Mouse (Mus musculus) intestine, embryonic 16.5 days (tissue): ENCODE measurements around the gene Ntmt1. TPM values are rescaled to one million over a fixed set of nuclear protein-coding genes. Genes with fewer than 3 reads are reported as not detected.
A peak's percentile ranks its signal among the peaks of the same experiment; 100 is the strongest.

ENCODE experiments used
- ATAC-seq: fragments of 200-750 bp; cut with Nextera tagmentation; 2 replicates; pipeline ENCODE4 v1.8.0; 2017; ENCODE audit warnings: moderate TSS enrichment, moderate library complexity
- H3K27ac ChIP-seq: fragments of 300-500 bp; sonication (generic); 2 replicates; pipeline ENCODE4 v1.5.1; 2014; ENCODE audit warnings: mild to moderate bottlenecking, low read length
- H3K27me3 ChIP-seq: fragments of 300-500 bp; sonication (generic); replicated peaks from 2 replicates; pipeline ENCODE4 v1.6.1; 2014; ENCODE audit warnings: low read length, control low read depth, mixed read lengths; ENCODE audit not compliant: control insufficient read depth, insufficient read depth
- H3K36me3 ChIP-seq: fragments of 300-500 bp; sonication (generic); 2 replicates; pipeline ENCODE4 v1.6.1; 2014; ENCODE audit warnings: low read length, control low read depth; ENCODE audit not compliant: control insufficient read depth, insufficient read depth
- H3K4me1 ChIP-seq: fragments of 300-500 bp; sonication (generic); 2 replicates; pipeline ENCODE4 v1.6.1; 2014; ENCODE audit warnings: low read length, control low read depth, mixed read lengths; ENCODE audit not compliant: control insufficient read depth, insufficient read depth
- H3K4me2 ChIP-seq: fragments of 300-500 bp; sonication (generic); 2 replicates; pipeline ENCODE4 v1.6.1; 2014; ENCODE audit warnings: low read depth, low read length, control low read depth
- H3K4me3 ChIP-seq: fragments of 300-500 bp; sonication (generic); 2 replicates; pipeline ENCODE4 v1.5.1; 2014; ENCODE audit warnings: mild to moderate bottlenecking, low read length
- H3K9ac ChIP-seq: fragments of 300-500 bp; sonication (generic); 2 replicates; pipeline ENCODE4 v1.6.1; 2014; ENCODE audit warnings: low read depth, low read length
- H3K9me3 ChIP-seq: fragments of 300-500 bp; sonication (generic); 2 replicates; pipeline ENCODE4 v1.6.1; 2016; ENCODE audit warnings: low read length, control low read depth; ENCODE audit not compliant: control insufficient read depth
- WGBS: fragments of 180-500 bp; shearing (Covaris S2); extraction: QIAGEN DNeasy Blood & Tissue Kit; methylation state at CpG from one replicate; pipeline ENCODE4 v1.1.7; 2014; 5-methylcytosine and 5-hydroxymethylcytosine counted together
- polyA plus RNA-seq: library from polyadenylated mRNA; unstranded; fragments of >200 nt; fragmentation: Nextera tagmentation; extraction: Ambion mirVana; gene quantifications from 2 replicates; pipeline ENCODE4 v1.2.1, GENCODE M21; 2015

Gene Ntmt1
- polyA plus RNA-seq, 1 experiment from 2014 or later, result 87.4 TPM

DNA sequence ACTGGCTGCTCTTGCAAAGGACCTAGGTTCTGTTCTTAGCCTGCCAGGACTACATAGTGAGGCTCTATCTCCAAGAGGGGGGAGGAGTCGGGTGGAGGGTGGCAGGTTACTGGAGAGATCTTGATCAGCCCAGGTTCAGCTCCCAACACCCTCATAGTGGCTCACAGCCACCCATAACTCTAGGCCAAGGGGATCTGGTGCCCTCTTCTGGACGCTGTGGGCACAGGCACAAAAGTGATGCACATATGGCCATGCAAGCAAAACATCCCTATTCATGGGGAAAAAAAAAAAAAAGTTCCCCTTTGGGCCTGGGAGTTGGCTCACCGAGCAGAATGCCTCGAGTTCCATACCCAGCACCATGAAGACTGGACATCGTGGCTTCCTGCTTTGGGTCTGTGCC lies 21.7 kb downstream of the Ntmt1 start:
- Histone ChIP-seq H3K4me3 (no peak overlapping the region), H3K9ac (no peak overlapping the region), H3K4me1 (peaks cover 10% of the 10 kb centered on the region), H3K27ac (no peak overlapping the region), H3K9me3 (no peaks in the 10 kb centered on the region), H3K4me2 (no peak overlapping the region), H3K27me3 (no peaks in the 10 kb centered on the region), H3K36me3 (peaks cover 4% of the 10 kb centered on the region)
- 43% methylated on average over 5 of the region's 5 CpGs for WGBS
- ATAC-seq, result no peak

DNA sequence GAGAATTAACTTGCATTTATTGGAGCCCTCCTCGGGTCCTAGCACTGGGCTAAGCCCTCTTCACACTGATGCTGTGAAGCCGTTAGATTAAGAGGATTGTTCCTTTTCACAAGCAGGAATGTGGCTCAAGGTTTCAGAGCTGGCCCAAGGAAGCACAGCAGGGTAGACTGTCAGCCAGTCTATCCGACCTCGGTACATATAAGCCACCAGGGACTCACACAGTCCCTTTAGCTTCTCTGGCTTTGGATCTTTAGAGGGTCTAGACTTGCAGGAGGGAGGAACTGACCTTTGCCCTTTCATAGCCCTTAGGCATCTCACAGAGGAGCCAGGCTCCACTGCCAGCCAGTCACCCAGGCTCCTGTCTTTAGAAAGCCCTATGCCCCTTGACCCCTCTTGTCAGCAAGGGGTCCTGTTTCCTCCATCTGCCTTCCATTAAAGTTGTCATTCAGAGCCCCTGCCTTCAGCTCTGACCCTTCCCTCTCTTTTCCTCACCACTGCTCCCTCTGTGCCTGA lies 22.7 kb downstream of the Ntmt1 start, which contains the start of gene Asb6:
TSS of gene Asb6 (minus strand) at position 51 of the 513 bp plus-strand sequence.
- H3K4me3 ChIP-seq, result no peak within 1 kb of the TSS
- peaks cover 2% of the 10 kb centered on the region for H3K36me3 ChIP-seq
- H3K4me2 ChIP-seq, result no peak within 1 kb of the TSS
- ATAC-seq, result no peak
- no peaks in the 10 kb centered on the region for H3K27me3 ChIP-seq
- H3K27ac ChIP-seq, result no peak within 1 kb of the TSS
- no peaks in the 10 kb centered on the region for H3K9me3 ChIP-seq
- whole genome bisulfite sequencing, result 26% methylated on average over 4 of the region's 4 CpGs
- no peak within 1 kb of the TSS for H3K9ac ChIP-seq
- H3K4me1 ChIP-seq, result peaks cover 10% of the 10 kb centered on the region

DNA sequence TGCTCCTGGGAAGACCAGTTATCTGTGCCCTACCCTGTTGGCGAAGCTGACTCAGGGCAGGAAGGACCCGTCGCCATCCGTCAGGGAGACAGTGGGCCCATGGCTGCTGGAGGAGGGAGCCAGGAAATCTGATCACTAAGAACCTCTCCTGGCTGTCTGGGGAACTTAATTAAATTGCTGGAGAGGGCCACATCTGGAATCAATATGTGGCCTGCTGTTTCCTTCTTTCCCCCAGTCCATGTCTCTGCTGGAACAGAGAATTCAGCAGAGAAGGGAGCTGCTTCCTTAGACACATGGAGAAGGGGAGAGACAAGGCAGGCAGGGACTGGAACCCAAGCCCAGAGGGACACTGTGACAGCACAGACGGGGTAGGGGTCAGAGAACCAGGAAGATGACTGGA lies 26.0 kb downstream of the Ntmt1 start:
- Histone ChIP-seq H3K9me3 (no peaks in the 10 kb centered on the region), H3K4me2 (no peak overlapping the region), H3K27ac (no peak overlapping the region), H3K4me3 (no peak overlapping the region), H3K9ac (0 out of 2 replicates have a peak overlapping the region, but pooled peaks have one; percentile 13), H3K27me3 (no peaks in the 10 kb centered on the region), H3K36me3 (no peaks in the 10 kb centered on the region), H3K4me1 (peaks cover 6% of the 10 kb centered on the region)
- no peak for ATAC-seq
- 50% methylated on average over 5 of the region's 5 CpGs for WGBS

DNA sequence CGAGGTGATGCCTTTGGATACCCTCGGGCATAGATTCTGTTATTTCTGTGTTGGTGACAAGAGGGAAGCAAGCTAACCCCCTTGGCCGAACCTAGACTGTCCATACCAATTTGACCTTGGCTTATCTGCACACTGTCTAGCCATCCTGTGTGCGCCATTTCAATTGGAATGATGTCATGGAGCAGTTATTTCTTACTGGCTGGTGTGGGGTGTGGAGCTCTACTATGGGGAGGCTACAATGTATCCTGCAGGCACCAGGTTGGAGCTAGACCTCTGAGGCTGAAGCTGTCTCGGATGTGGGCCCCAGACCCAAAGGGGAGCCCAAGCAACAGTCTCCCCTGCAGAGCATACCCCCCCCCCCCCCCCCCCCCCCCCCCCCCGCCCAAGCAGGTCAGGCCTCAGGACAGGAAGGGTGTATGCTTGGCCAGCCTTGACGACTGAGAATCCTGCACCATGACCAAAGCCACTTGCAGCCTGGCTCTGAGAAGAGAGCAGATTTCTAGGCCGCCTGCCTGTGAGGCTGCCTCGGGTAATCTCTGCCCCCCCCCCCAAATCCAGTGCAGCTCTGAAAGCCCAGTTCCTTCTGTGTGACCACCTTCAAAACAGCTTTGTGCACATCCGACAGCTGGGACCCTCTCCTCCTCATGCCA lies 26.9 kb downstream of the Ntmt1 start, which contains the start of gene Prrx2:
TSS of gene Prrx2 (plus strand) at position 600 of the 650 bp plus-strand sequence.
- ATAC-seq, result no peak
- no peak within 1 kb of the TSS for H3K27ac ChIP-seq

DNA sequence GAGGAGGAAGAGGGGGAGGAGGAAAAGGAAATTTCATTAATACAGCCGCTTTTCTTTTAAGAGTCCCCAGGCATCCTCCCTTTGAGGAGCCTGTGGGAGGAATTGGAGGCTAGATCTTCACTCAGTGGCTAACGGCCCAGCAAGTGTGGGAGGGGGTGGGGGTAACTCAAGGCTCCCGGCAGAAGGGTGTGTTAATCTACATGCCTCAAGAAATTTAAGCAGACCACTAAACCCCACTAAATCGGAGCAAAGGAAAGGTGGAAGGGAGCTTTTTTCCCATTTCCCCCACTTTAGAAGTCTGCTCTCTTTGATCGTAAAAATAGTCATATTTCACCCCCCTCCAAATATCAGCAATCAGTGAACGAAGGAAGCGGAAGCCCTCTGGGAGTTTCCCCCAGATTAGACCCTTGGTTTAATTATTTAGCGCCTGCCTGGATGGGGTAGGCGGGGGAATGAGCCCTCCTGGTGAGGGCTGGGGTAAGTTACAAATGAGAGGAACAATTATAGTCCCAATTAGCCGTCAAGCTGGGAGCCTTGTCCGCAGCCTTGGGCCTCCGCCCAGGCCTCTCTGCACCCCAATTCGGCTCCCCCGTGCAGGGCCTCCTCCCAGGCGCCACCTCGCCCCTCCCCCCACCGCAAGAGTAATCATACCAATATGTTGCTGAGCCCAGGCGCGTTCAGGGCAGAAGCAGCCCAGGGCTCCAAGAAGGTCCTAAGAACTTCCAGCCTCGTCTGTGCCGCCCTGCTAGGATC lies 28.8 kb downstream of the Ntmt1 start:
- H3K4me1 ChIP-seq, result peaks cover 6% of the 10 kb centered on the region
- H3K9me3 ChIP-seq, result no peaks in the 10 kb centered on the region
- no peaks in the 10 kb centered on the region for H3K27me3 ChIP-seq
- H3K9ac ChIP-seq, result 0 out of 2 replicates have a peak overlapping the region, but pooled peaks have one; percentile 17
- no peaks in the 10 kb centered on the region for H3K36me3 ChIP-seq
- H3K4me3 ChIP-seq, result no peak overlapping the region
- 18% methylated on average over 21 of the region's 21 CpGs for WGBS
- no peak for ATAC-seq
- no peak overlapping the region for H3K4me2 ChIP-seq
- no peak overlapping the region for H3K27ac ChIP-seq

More for the DNA sequence above, 26.9 kb downstream of the Ntmt1 start, which contains the start of gene Prrx2:
- H3K9ac ChIP-seq, result 0 out of 2 replicates have a peak within 1 kb of the TSS, but pooled peaks have one; percentile 13
- no peak within 1 kb of the TSS for H3K4me3 ChIP-seq
- 63% methylated on average over 9 of the region's 10 CpGs for WGBS
- no peaks in the 10 kb centered on the region for H3K27me3 ChIP-seq
- H3K36me3 ChIP-seq, result no peaks in the 10 kb centered on the region
- no peak within 1 kb of the TSS for H3K4me2 ChIP-seq
- H3K9me3 ChIP-seq, result no peaks in the 10 kb centered on the region
- peaks cover 6% of the 10 kb centered on the region for H3K4me1 ChIP-seq

DNA sequence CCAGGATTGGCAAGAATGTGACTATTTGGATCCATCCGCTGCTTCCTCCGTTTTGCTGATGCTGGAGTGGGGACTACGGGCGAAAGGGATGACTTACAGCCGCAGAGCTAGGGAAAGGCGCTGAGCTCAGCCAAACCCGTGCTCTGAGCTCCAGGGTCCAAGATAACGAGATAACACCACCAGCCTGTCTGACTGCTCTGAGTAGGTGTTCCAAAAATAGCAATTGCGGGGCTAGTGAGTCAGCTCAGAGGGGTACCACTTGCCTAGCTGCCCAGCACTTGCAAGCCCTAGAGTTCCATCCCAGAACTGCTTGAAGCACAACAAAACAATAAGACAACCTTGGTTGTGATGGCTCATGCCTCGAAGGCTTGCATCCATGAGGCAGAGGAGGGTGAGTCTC lies 35.0 kb downstream of the Ntmt1 start:
- Histone ChIP-seq H3K27ac (no peak overlapping the region), H3K36me3 (no peaks in the 10 kb centered on the region), H3K9ac (no peak overlapping the region), H3K4me3 (no peak overlapping the region), H3K27me3 (peaks cover 32% of the 10 kb centered on the region), H3K4me1 (peaks cover 6% of the 10 kb centered on the region; the same call in 1 of the 2 replicates), H3K9me3 (no peaks in the 10 kb centered on the region), H3K4me2 (no peak overlapping the region)
- ATAC-seq, result no peak
- WGBS, result 38% methylated on average over 10 of the region's 10 CpGs

DNA sequence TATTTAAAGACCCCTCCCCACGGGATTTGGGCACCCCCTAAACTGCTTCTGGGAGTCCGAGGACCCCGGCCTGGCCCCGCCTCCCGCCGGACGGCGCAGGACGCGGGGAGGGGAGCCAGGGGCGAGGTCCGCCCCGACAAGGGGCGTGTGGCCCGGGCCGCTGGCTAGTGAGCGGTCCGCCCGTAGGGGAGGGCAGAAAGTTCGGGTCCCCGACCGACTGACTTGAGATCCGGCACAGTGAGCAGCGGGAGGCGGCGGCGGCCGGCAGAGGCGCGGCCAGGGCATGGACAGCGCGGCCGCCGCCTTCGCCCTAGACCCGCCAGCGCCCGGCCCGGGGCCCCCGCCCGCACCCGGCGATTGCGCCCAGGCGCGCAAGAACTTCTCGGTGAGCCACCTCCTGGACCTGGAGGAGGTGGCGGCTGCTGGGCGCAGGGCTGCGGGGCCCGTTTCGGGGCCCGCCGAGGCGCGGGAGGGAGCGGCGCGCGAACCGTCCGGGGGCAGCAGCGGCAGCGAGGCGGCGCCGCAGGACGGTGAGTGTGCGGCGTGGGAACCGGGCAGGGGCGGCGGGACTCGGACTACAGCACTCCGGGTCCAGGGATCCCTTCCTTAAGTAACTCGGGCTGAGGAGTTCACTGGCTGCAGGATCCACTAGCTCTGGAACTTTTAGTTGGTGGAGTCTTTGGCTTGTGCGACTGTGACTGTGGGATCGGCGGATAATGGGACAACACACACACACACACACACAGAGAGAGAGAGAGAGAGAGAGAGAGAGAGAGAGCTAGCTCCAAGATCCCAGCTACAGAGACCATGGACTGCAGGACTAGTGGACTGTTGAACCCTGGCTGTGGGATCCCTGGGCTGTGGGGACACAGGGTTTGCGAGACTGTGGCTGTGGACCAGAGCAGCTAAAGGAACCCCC lies 37.8 kb downstream of the Ntmt1 start:
- peaks cover 6% of the 10 kb centered on the region; the same call in 1 of the 2 replicates for H3K4me1 ChIP-seq
- peak overlapping the region; percentile 93 for H3K4me2 ChIP-seq
- peak overlapping the region; percentile 61 for H3K4me3 ChIP-seq
- no peak overlapping the region for H3K27ac ChIP-seq
- WGBS, result under 1% methylated on average over 75 of the region's 80 CpGs
- peaks cover 32% of the 10 kb centered on the region for H3K27me3 ChIP-seq
- ATAC-seq, result peak; percentile 64
- H3K9me3 ChIP-seq, result no peaks in the 10 kb centered on the region
- peak overlapping the region; percentile 73 for H3K9ac ChIP-seq
- H3K36me3 ChIP-seq, result no peaks in the 10 kb centered on the region

DNA sequence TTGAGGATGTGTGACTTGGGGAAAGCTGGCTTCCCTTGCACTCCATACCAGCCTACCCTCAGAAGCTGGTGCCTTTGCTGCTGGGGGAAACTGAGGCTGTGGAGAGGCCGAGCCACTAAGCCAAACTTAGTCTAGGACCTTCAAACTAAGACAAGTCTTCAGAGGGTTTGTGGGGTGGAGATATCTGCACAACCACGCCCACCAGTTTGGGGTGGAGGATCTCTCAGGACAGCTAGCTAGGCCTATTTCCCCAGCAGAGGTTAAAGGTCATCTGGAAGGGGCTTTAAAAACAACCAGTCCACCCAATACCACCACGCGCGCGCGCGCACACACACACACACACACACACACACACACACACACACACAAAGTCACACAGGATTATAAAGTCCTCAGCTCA lies 38.6 kb downstream of the Ntmt1 start:
- no peak overlapping the region for H3K4me3 ChIP-seq
- WGBS, result 73% methylated on average over 8 of the region's 8 CpGs
- ATAC-seq, result no peak
- peak overlapping the region; percentile 93 for H3K4me2 ChIP-seq
- H3K9me3 ChIP-seq, result no peaks in the 10 kb centered on the region
- no peaks in the 10 kb centered on the region for H3K36me3 ChIP-seq
- H3K27ac ChIP-seq, result no peak overlapping the region
- peak overlapping the region; percentile 73; the same call in 1 of the 2 replicates for H3K9ac ChIP-seq
- peaks cover 6% of the 10 kb centered on the region; the same call in 1 of the 2 replicates for H3K4me1 ChIP-seq
- peaks cover 32% of the 10 kb centered on the region for H3K27me3 ChIP-seq
